Mouse (Mus musculus): Measurements from ENCODE around the gene Gm49368. TPM values are rescaled to one million over a fixed set of nuclear protein-coding genes. Genes with fewer than 3 reads are reported as not detected.
"Not testable (repeated sequence)": the region's sequence is repeated elsewhere in the genome, so short reads cannot be mapped to it uniquely, and the experiment has no call there.

The Gm49368 gene
- polyA plus RNA-seq, 1 experiment from 2014 or later = not detected

GRCm38 (mm10) chr7:128032290-128032988, 30.0 kb upstream of the Gm49368 start:
- no peak overlapping the region for H3K4me2 ChIP-seq
- WGBS = 87% methylated on average over 5 of the region's 5 CpGs
- no peaks in the 10 kb centered on the region for H3K9me3 ChIP-seq

GRCm38 (mm10) chr7:128032989-128033293, 29.5 kb upstream of the Gm49368 start:
- H3K9me3 ChIP-seq = no peaks in the 10 kb centered on the region
- no peaks in the 10 kb centered on the region for H3K4me1 ChIP-seq
- 92% methylated on average over 3 of the region's 3 CpGs for WGBS
- H3K4me2 ChIP-seq = no peak overlapping the region
- no peak overlapping the region for H3K27ac ChIP-seq
- H3K27me3 ChIP-seq = no peaks in the 10 kb centered on the region
- no peaks in the 10 kb centered on the region for H3K36me3 ChIP-seq
- no peak overlapping the region for H3K9ac ChIP-seq
- no peak overlapping the region for H3K4me3 ChIP-seq
- no peak for ATAC-seq (ENCODE audit: insufficient number of reproducible peaks, insufficient read depth, low FRiP score, low TSS enrichment, low read depth)

More at GRCm38 (mm10) chr7:128032290-128032988, 30.0 kb upstream of the Gm49368 start:
- no peaks in the 10 kb centered on the region for H3K27me3 ChIP-seq
- H3K4me3 ChIP-seq = no peak overlapping the region
- no peak overlapping the region for H3K9ac ChIP-seq
- no peaks in the 10 kb centered on the region for H3K4me1 ChIP-seq
- no peaks in the 10 kb centered on the region for H3K36me3 ChIP-seq
- H3K27ac ChIP-seq = no peak overlapping the region
- no peak for ATAC-seq (ENCODE audit: insufficient number of reproducible peaks, insufficient read depth, low FRiP score, low TSS enrichment, low read depth)

GRCm38 (mm10) chr7:128033616-128034015, 28.9 kb upstream of the Gm49368 start:
- 90% methylated on average over 4 of the region's 4 CpGs for WGBS
- Histone ChIP-seq H3K4me2 (no peak overlapping the region), H3K4me1 (no peaks in the 10 kb centered on the region), H3K9me3 (no peaks in the 10 kb centered on the region), H3K36me3 (no peaks in the 10 kb centered on the region), H3K9ac (no peak overlapping the region), H3K27ac (no peak overlapping the region), H3K27me3 (no peaks in the 10 kb centered on the region), H3K4me3 (no peak overlapping the region)
- no peak for ATAC-seq (ENCODE audit: insufficient number of reproducible peaks, insufficient read depth, low FRiP score, low TSS enrichment, low read depth)

- not testable (repeated sequence) for H3K4me2 ChIP-seq; H3K36me3 ChIP-seq; H3K4me3 ChIP-seq; H3K27me3 ChIP-seq; H3K9me3 ChIP-seq; ATAC-seq (ENCODE audit: insufficient number of reproducible peaks, insufficient read depth, low FRiP score, low TSS enrichment, low read depth); H3K4me1 ChIP-seq; H3K27ac ChIP-seq; H3K9ac ChIP-seq
- 79% methylated on average over 15 of the region's 15 CpGs for WGBS
These were observed 20.2 kb upstream of the Gm49368 start for GRCm38 (mm10) chr7:128042161-128042820.

GRCm38 (mm10) chr7:128044142-128044785, 18.2 kb upstream of the Gm49368 start:
- Histone ChIP-seq H3K4me3 (no peak overlapping the region), H3K36me3 (no peaks in the 10 kb centered on the region)
- no peak for ATAC-seq (ENCODE audit: insufficient number of reproducible peaks, insufficient read depth, low FRiP score, low TSS enrichment, low read depth)

GRCm38 (mm10) chr7:128045640-128046039, 16.8 kb upstream of the Gm49368 start:
- 66% methylated on average over 2 of the region's 2 CpGs for WGBS
- no peak overlapping the region for H3K27ac ChIP-seq
- no peak overlapping the region for H3K9ac ChIP-seq
- no peak overlapping the region for H3K4me2 ChIP-seq
- no peaks in the 10 kb centered on the region for H3K9me3 ChIP-seq
- no peak overlapping the region for H3K4me3 ChIP-seq
- no peaks in the 10 kb centered on the region for H3K36me3 ChIP-seq
- H3K27me3 ChIP-seq = no peaks in the 10 kb centered on the region
- no peaks in the 10 kb centered on the region for H3K4me1 ChIP-seq
- ATAC-seq (ENCODE audit: insufficient number of reproducible peaks, insufficient read depth, low FRiP score, low TSS enrichment, low read depth) = no peak

More at GRCm38 (mm10) chr7:128044142-128044785, 18.2 kb upstream of the Gm49368 start:
- H3K9ac ChIP-seq = no peak overlapping the region
- no peak overlapping the region for H3K4me2 ChIP-seq
- no peak overlapping the region for H3K27ac ChIP-seq
- H3K4me1 ChIP-seq = no peaks in the 10 kb centered on the region
- 64% methylated on average over 4 of the region's 4 CpGs for WGBS
- no peaks in the 10 kb centered on the region for H3K9me3 ChIP-seq
- H3K27me3 ChIP-seq = no peaks in the 10 kb centered on the region

GRCm38 (mm10) chr7:128048819-128049218, 13.7 kb upstream of the Gm49368 start:
- Histone ChIP-seq H3K27ac (no peak overlapping the region), H3K4me2 (no peak overlapping the region), H3K9ac (no peak overlapping the region), H3K9me3 (no peaks in the 10 kb centered on the region), H3K27me3 (no peaks in the 10 kb centered on the region), H3K4me1 (no peaks in the 10 kb centered on the region), H3K4me3 (no peak overlapping the region), H3K36me3 (no peaks in the 10 kb centered on the region)
- WGBS = 93% methylated on average over 4 of the region's 4 CpGs
- ATAC-seq (ENCODE audit: insufficient number of reproducible peaks, insufficient read depth, low FRiP score, low TSS enrichment, low read depth) = no peak

GRCm38 (mm10) chr7:128049254-128049653, 13.2 kb upstream of the Gm49368 start:
- no peak overlapping the region for H3K9ac ChIP-seq
- H3K27ac ChIP-seq = no peak overlapping the region
- no peaks in the 10 kb centered on the region for H3K27me3 ChIP-seq
- 88% methylated on average over 2 of the region's 2 CpGs for WGBS
- ATAC-seq (ENCODE audit: insufficient number of reproducible peaks, insufficient read depth, low FRiP score, low TSS enrichment, low read depth) = no peak
- no peak overlapping the region for H3K4me2 ChIP-seq
- H3K9me3 ChIP-seq = no peaks in the 10 kb centered on the region
- H3K4me1 ChIP-seq = no peaks in the 10 kb centered on the region
- no peak overlapping the region for H3K4me3 ChIP-seq
- H3K36me3 ChIP-seq = no peaks in the 10 kb centered on the region

- Histone ChIP-seq H3K4me1 (no peaks in the 10 kb centered on the region), H3K4me2 (no peak overlapping the region), H3K27ac (no peak overlapping the region), H3K9me3 (no peaks in the 10 kb centered on the region), H3K4me3 (no peak overlapping the region), H3K9ac (no peak overlapping the region), H3K36me3 (no peaks in the 10 kb centered on the region), H3K27me3 (no peaks in the 10 kb centered on the region)
- WGBS = 58% methylated on average over 4 of the region's 4 CpGs
- no peak for ATAC-seq (ENCODE audit: insufficient number of reproducible peaks, insufficient read depth, low FRiP score, low TSS enrichment, low read depth)
These were observed 11.7 kb upstream of the Gm49368 start for GRCm38 (mm10) chr7:128050739-128051138.

GRCm38 (mm10) chr7:128053061-128053460, 9.4 kb upstream of the Gm49368 start:
- H3K4me2 ChIP-seq = no peak overlapping the region
- no peak overlapping the region for H3K4me3 ChIP-seq
- ATAC-seq (ENCODE audit: insufficient number of reproducible peaks, insufficient read depth, low FRiP score, low TSS enrichment, low read depth) = no peak

GRCm38 (mm10) chr7:128056917-128057444, 5.5 kb upstream of the Gm49368 start:
- H3K27ac ChIP-seq = no peak overlapping the region
- H3K36me3 ChIP-seq = no peaks in the 10 kb centered on the region
- no peaks in the 10 kb centered on the region for H3K9me3 ChIP-seq
- no peak overlapping the region for H3K9ac ChIP-seq
- no peaks in the 10 kb centered on the region for H3K4me1 ChIP-seq
- H3K4me3 ChIP-seq = no peak overlapping the region
- no peaks in the 10 kb centered on the region for H3K27me3 ChIP-seq
- ATAC-seq (ENCODE audit: insufficient number of reproducible peaks, insufficient read depth, low FRiP score, low TSS enrichment, low read depth) = no peak
- H3K4me2 ChIP-seq = no peak overlapping the region
- 66% methylated on average over 3 of the region's 3 CpGs for WGBS

More at GRCm38 (mm10) chr7:128053061-128053460, 9.4 kb upstream of the Gm49368 start:
- no peak overlapping the region for H3K27ac ChIP-seq
- no peaks in the 10 kb centered on the region for H3K4me1 ChIP-seq
- no peak overlapping the region for H3K9ac ChIP-seq
- no peaks in the 10 kb centered on the region for H3K36me3 ChIP-seq
- WGBS = 76% methylated on average over 5 of the region's 5 CpGs
- no peaks in the 10 kb centered on the region for H3K27me3 ChIP-seq
- H3K9me3 ChIP-seq = no peaks in the 10 kb centered on the region

GRCm38 (mm10) chr7:128057860-128058259, 4.6 kb upstream of the Gm49368 start:
- H3K27me3 ChIP-seq = no peaks in the 10 kb centered on the region
- H3K4me3 ChIP-seq = no peak overlapping the region
- no peaks in the 10 kb centered on the region for H3K4me1 ChIP-seq
- no peaks in the 10 kb centered on the region for H3K36me3 ChIP-seq
- H3K9ac ChIP-seq = no peak overlapping the region
- H3K9me3 ChIP-seq = no peaks in the 10 kb centered on the region
- no peak for ATAC-seq (ENCODE audit: insufficient number of reproducible peaks, insufficient read depth, low FRiP score, low TSS enrichment, low read depth)
- no peak overlapping the region for H3K27ac ChIP-seq
- H3K4me2 ChIP-seq = no peak overlapping the region
- WGBS = 84% methylated on average over 8 of the region's 8 CpGs

Measured in embryonic facial prominence, embryonic 13.5 days (tissue).